Mouse (Mus musculus) heart, postnatal 14 days (tissue): Measurements from ENCODE around the gene Shank1. TPM values are rescaled to one million over a fixed set of nuclear protein-coding genes. Genes with fewer than 3 reads are reported as not detected.

Source experiments
- DNase-seq, 2 experiments: peaks; one replicate each; pipeline ENCODE4 v3.0.0; 2021 to 2022
- intact Hi-C: fragments of 180-260 bp; cut with DNase I; formaldehyde crosslinking; loops from one replicate; pipeline ENCODE4 v1.15.1; 2025
- total RNA-seq, 2 experiments: library from RNA; stranded (reverse); gene quantifications; 2 replicates each; pipeline ENCODE4 v1.2.3; 2021

Gene Shank1
- total RNA-seq, 2 experiments from 2014 or later: 1.0 to 1.4 TPM

DNA sequence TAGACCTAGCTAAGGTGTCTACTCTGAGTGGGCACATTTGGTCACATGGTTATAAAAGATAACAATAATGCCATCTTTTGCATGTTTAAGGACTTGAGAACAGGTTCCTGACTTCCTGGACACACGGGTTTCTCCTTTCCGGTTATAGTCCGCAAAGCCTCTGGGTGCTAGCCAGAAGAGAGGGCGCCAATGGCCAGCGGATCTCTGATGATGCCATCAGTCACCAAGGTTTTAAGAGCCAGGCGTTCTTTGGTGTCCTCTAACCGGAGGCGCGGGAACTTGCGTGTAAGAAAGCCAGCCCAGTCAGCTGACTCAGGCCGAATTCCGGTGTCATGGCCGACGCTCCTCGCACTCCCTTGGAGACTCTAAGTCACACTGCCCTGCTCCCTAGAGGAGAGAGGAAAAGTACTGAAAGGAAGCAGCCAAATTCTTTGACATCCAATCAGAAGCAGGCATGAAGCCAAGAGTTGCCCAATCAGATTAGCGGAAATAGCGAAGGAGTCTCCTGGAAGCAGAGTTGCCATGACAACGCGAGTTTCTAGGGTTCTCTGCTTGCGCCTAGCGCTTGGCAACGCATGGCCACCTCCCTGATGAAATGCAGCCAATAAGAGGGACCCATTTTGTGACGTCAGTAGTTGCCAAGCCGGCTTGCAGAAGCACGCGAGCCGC lies 95.4 kb downstream of the Shank1 start:
- peak; percentile 70 to 83 for DNase-seq
- intact Hi-C loops: no loop called here

DNA sequence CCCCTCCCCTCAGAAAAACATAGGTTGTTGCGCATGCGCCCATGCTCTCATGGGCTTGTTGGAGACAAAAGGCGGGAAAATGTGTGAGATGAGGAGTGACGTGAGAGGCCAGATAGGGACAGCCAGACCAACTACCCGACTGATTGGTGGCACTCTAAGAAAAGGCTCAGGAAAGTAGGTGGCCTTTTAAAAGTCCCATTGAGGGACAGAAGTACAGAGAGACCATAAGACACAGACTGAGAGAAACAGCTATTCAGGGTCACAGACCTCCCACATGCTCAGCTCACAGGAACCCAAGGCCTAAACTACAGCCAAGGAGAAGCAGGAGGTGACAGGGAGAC lies 95.9 kb downstream of the Shank1 start:
- no peak for DNase-seq
- intact Hi-C loops: no loop called here

Other genes with a start within 250 kb of the Shank1 start
- not detected for gene Klk1b21, start 207.9 kb upstream of the Shank1 start, total RNA-seq
- not detected for gene Klk1b22, start 197.6 kb upstream of the Shank1 start, total RNA-seq
- not detected for gene Klk1b16, start 173.5 kb upstream of the Shank1 start, total RNA-seq
- gene Klk1b24, start 122.0 kb upstream of the Shank1 start, total RNA-seq: not detected
- not detected for gene Klk1b3, start 112.1 kb upstream of the Shank1 start, total RNA-seq
- gene Klk1b4, start 102.8 kb upstream of the Shank1 start, total RNA-seq: not detected
- not detected for gene Klk1b5, start 94.3 kb upstream of the Shank1 start, total RNA-seq
- gene Klk1, start 84.9 kb upstream of the Shank1 start, total RNA-seq: under 1 TPM in 1 of 2 experiments, not detected in 1; 0.32 TPM
- gene Gm36864, start 74.1 kb upstream of the Shank1 start, total RNA-seq: not detected
- under 1 TPM; 0.29 to 0.56 TPM for gene 1700028J19Rik, start 63.6 kb upstream of the Shank1 start, total RNA-seq
- gene 2410002F23Rik, start 63.5 kb upstream of the Shank1 start, total RNA-seq: 10 to 100 TPM; 18.2 to 18.8 TPM
- gene Acp4, start 52.9 kb upstream of the Shank1 start, total RNA-seq: not detected
- gene Gm15517, start 48.8 kb upstream of the Shank1 start, total RNA-seq: not detected
- gene Clec11a, start 3.4 kb upstream of the Shank1 start, total RNA-seq: under 1 TPM; 0.84 to 0.88 TPM
- 1 to 10 TPM; 1.5 to 2.2 TPM for gene Syt3, start 73.8 kb downstream of the Shank1 start, total RNA-seq
- under 1 TPM in 1 of 2 experiments, not detected in 1; 0.24 TPM for gene 1700008O03Rik, start 75.6 kb downstream of the Shank1 start, total RNA-seq
- 10 to 100 TPM; 18.7 to 19.7 TPM for gene Lrrc4b, start 118.8 kb downstream of the Shank1 start, total RNA-seq
- 1 to 10 TPM in 1 of 2 experiments, under 1 TPM in 1; 1.00 to 1.1 TPM for gene Aspdh, start 155.1 kb downstream of the Shank1 start, total RNA-seq
- 100 to 1,000 TPM; 105 to 111 TPM for gene Josd2, start 157.7 kb downstream of the Shank1 start, total RNA-seq
- gene Emc10, start 186.3 kb downstream of the Shank1 start, total RNA-seq: 10 to 100 TPM; 95.4 to 98.8 TPM
- 1 to 10 TPM; 5.3 to 6.5 TPM for gene Fam71e1, start 186.3 kb downstream of the Shank1 start, total RNA-seq
- 10 to 100 TPM; 10.5 to 16.8 TPM for gene Mybpc2, start 214.4 kb downstream of the Shank1 start, total RNA-seq
- gene Spib, start 221.8 kb downstream of the Shank1 start, total RNA-seq: 1 to 10 TPM in 1 of 2 experiments, under 1 TPM in 1; 0.65 to 1.1 TPM
- 10 to 100 TPM; 14.5 to 16.0 TPM for gene Pold1, start 238.6 kb downstream of the Shank1 start, total RNA-seq
- 10 to 100 TPM; 49.1 to 53.5 TPM for gene Nr1h2, start 243.7 kb downstream of the Shank1 start, total RNA-seq